Mouse (Mus musculus) adrenal gland, adult 2 months (tissue): ENCODE measurements around the gene Brd4. TPM values are rescaled to one million over a fixed set of nuclear protein-coding genes. Genes with fewer than 3 reads are reported as not detected.

Experiments used
- DNase-seq: peaks from one replicate; pipeline ENCODE4 v3.0.0; 2021
- long read RNA-seq: library from polyadenylated mRNA; stranded (forward); transcript quantifications from one replicate; pipeline ENCODE4 v2.0.0, GENCODE M21; 2021
- polyA plus RNA-seq: library from polyadenylated mRNA; depleted of rRNA; stranded (reverse); fragments of >200 nt; gene quantifications from 2 replicates; pipeline ENCODE4 v1.2.3, GENCODE M21; 2012; rRNA removed
- total RNA-seq, 2 experiments: library from RNA; stranded (reverse); gene quantifications; 2 replicates each; pipeline ENCODE4 v1.2.3; 2021

The Brd4 gene
- total RNA-seq, result 100 to 1,000 TPM in 1 of 2 experiments, 10 to 100 TPM in 1; 76.0 to 146 TPM
- polyA plus RNA-seq, result 30.6 and 42.8 TPM in 2 replicates
- long read RNA-seq, partial matches to known transcripts, result 5 of 6 reads
- long read RNA-seq, other reads (novel, unspliced or antisense), result 0 of 6 reads

DNA sequence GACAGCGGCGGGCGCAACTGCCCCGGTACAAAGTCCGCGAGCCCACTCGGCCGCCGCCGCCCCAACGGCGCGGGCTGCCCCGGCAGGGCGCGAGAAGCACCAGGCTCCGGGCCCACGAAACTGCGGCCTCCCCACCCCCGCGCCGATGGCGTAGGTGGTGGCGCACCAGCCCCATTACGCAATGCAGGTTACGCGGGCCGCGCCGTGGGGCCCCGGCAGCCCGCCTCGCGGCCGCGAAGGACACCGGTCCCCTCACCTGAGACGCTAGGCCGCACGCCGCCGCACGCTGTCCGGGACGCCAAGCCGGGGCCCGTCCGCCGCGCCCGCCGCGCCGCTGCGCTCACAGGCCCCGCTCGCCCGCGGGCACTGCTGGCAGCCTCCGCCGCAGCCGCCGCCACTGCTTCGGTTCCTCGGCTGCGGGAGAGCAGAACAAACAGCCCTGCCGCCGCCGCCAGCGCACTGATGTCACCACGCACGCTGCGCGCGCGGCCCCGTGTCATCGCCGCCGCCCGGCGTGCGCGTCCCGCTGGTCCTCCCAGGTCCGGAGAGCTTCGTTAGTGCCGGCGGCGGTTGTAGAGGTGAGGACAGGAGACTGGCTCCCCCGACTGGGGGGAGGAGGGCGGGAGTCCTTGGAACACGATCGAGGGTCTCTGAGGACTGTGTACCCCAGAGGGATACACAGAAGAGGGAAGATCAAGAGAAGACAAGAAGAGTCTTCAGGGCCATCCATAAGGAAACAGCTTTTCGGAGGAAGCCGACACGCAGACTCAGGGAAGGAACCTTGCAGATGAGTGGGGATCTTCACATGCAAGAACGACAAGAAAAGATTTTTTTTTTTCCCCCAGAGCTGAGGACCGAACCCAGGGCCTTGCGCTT is at the start of gene Brd4:
Gene Brd4 (minus strand): TSS at position 461 of the 876 bp plus-strand sequence.
- DNase-seq, result peak; percentile 96

DNA sequence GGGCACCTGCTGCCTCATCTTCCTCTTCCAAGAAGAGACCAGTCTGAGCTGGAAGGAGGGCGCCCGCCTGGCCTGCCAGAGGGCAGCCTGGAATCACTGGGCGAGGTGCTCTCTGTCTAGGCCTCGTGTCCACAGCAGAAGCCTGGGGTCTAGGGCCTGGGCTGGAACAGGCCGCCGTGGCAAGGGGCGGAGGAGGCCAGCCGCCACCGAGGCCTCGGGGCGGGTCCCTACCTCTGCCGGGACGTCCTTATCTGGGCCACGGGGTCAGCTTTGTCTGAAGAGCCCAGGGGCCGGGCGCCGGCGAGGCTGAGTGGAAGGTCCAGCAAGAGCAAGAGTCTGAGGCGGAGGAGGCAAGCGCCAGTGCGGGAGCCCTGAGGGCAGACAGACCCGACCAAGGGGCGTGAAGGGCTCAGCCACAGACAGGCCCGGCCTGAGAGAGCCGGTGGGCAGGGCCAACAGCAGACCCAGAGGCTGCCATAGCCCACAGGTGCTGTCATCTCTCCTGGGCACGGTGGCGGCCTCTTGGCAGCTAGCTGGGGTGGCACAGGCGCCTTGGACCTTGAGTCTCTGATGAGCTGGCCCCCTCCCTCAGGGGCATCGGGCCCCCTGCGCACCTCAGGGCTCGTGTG is 49.3 kb upstream of the Brd4 start:
- DNase-seq, result no peak

DNA sequence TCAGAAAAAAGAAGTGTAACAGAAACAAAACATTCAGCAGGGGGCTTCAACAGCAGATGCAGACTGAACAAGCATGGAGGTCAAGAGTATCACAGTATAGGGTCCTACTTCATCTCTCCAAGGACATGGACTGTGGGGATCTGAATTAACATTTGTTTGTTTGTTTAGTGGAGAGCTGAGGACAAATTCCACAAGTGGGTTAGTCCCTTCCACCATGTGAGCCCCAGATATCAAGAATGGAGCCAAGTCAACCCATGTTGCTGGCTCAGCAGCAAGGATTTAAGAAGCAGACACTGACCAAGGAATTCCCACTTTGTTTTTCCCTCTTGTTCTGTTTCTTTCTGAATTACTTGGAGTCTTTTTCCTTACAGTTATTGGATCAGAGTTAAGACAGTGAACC is 43.0 kb upstream of the Brd4 start:
- no peak for DNase-seq

DNA sequence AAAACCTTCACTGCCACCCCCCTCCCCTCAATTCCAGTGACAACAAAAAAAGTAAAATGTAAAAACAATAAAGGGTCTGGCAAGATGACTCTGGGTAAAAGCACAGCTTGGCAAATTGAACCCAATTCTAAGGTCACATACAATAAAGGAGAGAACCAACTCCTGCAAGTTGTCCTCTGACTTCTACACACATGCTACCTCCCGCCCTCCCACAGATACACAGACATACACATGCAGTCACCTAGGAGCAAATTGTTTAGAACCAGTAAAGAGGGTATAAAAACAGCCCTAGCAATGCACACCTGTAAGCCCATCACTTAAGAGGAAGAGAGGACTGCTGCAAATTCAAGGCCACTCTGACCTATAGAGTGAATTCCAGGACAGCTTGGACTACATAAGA is 38.3 kb upstream of the Brd4 start:
- DNase-seq, result no peak

DNA sequence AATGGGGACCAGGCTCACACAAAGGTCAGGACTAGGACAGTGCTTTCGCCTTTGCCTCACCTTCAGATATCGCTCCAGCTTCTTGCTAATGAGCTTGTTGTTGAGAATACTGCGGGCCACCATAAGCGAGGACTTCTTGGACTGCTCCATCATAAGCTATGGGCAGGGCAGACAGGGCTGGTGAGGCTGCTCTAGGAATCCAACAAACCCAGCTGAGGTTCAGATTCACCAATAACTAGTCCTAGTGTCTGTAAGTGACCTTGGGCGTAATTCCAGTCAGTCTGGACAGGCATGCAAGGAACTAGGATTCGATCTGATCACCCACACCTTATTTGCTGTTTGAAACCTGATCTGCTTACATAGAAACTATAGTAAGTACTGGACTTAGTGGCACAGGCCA is 37.3 kb upstream of the Brd4 start:
- peak; percentile 53 for DNase-seq

GRCm38 (mm10) chr17:32321390-32321734 is 36.8 kb upstream of the Brd4 start:
- DNase-seq, result no peak

- peak; percentile 99 for DNase-seq
These were observed 36.3 kb upstream of the Brd4 start, which contains the start of gene Akap8 for GRCm38 (mm10) chr17:32320597-32321389. Gene Akap8 (minus strand): TSS chr17:32321238.

DNA sequence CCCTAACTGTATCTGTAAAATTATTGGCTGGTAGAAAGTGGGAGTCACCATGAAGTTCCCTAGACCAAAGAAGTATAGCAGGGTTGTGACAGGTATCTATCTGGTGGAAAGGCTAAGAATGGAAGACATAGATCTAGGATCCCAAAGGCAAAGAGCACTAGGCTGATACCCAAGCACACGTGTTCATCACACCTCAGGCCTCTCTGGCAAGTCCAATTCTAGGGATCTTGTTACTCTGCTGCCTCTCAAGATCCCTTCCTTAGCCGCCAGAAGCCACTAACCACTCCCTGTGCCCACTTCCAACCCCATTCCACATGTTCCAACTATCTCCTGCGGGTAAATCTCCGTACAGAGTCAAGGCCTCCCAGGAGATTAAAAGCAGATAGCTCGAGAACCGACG is 35.4 kb upstream of the Brd4 start:
- DNase-seq, result peak; percentile 34

- no peak for DNase-seq
These were observed 33.2 kb upstream of the Brd4 start for GRCm38 (mm10) chr17:32317708-32318107.

DNA sequence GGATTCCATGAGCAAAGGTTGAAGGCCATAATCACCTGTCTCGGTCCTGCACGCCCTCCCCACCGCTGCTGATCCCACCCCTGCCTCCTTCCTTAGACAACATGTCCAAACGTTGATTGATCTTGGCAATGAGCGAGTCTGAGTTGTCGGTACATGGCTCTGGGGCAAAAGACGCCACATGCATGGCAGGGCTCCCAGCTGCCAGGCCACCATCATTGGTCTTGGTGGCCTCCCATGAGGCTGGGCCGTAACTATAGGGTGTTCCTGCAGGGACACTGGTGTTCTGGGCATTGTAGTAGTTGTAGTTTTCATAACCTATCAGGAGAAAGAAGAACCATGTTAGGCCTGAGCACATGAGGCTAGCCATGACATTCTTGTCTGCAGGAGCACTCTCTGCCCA is 32.5 kb upstream of the Brd4 start:
- no peak for DNase-seq

GRCm38 (mm10) chr17:32315560-32315959 is 31.0 kb upstream of the Brd4 start:
- DNase-seq, result no peak

- no peak for DNase-seq
These were observed 29.4 kb upstream of the Brd4 start for GRCm38 (mm10) chr17:32313892-32314291.

DNA sequence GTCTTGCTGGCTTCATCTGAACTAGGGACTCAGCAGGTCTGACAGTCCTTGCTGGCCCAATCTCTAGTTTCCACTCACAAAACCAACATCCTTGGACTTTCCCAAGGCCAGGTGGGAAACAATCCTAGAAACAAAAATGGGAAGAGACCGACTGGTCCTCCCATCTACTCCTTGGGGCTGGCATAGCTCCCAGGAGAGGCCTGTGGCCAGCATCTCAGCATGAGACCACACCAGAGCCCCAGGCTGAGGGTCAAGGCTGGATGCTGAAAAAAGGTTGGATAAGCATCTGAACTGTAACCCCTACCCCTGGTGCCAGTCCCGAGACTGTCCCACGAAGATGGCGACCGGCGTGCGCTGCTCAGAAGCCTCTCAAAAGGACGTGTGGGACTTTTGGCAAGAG is 28.3 kb upstream of the Brd4 start:
- DNase-seq, result no peak

- no peak for DNase-seq
These were observed 23.4 kb upstream of the Brd4 start for GRCm38 (mm10) chr17:32307963-32308362.

- DNase-seq, result no peak
These were observed 13.6 kb upstream of the Brd4 start for GRCm38 (mm10) chr17:32298125-32298524.

DNA sequence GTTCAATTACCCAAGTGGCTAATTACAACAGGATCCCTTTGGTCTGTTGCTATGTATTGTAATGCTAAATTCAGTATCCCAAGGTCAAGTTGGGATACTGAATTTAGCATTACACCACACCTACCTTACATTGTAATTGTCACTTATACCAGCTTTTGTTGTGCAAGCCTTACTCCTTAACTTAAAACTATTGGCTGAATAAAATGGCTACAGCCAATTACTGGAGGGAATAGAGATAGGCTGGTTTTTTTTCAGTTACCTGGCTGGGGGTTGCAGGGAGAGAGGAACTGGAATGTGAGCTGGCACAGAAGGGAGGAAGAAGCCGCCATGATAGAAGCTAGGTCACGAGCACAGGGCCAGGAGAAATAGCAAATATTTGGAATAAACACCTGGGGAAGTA is 11.4 kb upstream of the Brd4 start:
- no peak for DNase-seq

GRCm38 (mm10) chr17:32295160-32295559 is 10.6 kb upstream of the Brd4 start:
- no peak for DNase-seq

DNA sequence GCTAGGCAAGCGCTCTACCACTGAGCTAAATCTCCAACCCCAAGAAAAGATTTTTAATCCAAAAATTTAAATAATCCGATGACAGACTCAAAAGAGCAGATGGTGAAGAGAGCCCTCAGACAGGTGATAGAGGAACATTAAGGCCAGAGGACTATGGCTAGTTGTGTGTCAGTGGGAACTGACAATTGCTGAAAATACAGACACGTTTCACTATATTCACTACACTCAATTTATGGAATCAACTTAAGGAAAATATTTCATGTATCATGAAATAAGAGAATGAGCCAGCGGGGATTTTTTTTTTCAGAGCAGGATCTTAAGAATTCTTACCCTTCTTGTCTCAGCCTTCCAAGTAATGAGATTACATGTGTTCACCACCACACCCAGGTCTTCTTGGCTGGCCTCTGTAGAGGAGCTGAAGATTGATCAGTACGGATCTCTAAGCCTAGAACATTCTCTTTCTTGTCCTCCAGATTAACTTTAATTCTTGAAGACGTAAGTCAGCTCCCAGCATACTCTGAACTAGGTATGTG is 682 bp upstream of the Brd4 start:
- DNase-seq, result no peak

GRCm38 (mm10) chr17:32283771-32284221 is 726 bp downstream of the Brd4 start:
- peak; percentile 84 for DNase-seq

GRCm38 (mm10) chr17:32283341-32283740 is 1.2 kb downstream of the Brd4 start:
- DNase-seq, result peak; percentile 78

- no peak for DNase-seq
These were observed 2.8 kb downstream of the Brd4 start for GRCm38 (mm10) chr17:32281611-32282310.
